Mouse (Mus musculus) cerebellum, postnatal 14 days (tissue): ENCODE results near the gene Asic2.

ENCODE experiments used
- DNase-seq, 2 experiments: peaks; one replicate each; pipeline ENCODE4 v3.0.0; 2021; ENCODE audit warnings: mixed read lengths in 2 of 2

Asic2 gene

DNA sequence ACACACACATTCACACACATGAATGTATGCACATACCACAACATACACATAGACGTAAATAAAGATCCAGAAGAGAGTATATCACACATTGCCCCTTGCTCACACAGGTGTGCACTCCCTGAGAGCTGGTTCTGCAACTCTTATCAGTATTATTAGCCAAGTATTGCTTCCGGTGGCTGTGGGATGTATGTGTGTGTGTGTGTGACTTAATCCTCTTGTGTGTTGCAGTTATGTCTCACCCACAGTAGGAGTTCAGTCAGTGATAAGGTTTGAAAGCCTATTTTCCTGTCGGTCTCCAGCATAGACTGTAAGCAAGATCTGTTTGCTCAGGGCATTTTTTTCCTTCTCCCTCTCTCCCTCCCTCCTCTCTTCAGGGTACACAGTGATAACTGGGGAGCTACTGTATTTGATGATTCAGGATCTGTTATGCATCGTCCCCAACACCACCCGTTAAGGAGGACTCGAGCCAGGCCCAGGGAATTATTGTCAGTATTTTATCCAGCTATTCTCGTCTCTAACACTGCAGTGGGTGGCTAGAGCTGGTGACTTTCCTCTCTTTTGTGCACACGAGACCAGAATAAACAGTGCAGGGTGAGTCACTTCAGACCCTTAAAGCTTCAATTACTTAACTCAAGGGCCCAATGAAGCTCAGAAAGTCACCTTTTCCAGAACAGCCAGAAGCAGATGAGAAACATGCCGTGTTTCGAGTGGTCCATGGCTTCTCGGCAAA, 888.0 kb downstream of the Asic2 start:
- DNase-seq, result no peak

DNA sequence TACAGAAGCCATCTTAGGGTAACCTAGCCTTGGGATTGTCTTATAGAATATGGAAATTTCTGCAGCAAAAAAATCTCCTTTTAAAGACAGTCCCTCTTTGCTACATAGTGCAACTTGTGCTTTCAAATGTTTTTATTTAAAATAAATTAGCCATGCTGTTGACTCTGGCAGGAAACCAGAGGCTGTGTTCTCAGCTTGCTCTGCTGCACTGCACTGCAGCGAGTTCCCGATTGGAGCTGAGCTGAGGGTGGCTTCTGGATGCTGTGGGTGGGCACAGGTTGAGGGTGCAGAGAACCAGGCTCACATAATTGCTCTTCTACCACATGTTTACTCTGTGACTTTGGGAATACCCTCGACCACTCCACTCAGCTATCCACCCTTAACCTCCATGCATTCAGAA, 889.0 kb downstream of the Asic2 start:
- no peak for DNase-seq

DNA sequence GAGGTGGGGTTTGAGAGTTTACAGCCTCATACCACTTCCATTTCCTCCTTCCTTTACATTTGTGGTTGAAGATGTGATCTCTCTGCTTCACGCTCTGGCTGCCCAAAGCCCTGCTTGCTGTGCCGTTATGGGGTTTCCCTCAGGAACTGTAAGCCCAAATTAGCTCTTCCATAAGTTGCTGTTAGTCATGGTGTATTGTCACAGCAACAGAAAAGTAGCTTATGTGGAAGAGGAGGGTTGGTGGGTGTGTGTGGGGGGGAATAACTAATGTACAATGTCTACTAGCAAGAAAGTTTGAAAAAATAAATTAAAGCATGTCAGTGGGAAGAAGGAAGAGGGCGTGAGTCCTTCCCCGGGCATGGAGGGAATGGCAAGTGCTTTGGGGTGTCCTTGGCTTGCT, 896.4 kb downstream of the Asic2 start:
- DNase-seq, result no peak

DNA sequence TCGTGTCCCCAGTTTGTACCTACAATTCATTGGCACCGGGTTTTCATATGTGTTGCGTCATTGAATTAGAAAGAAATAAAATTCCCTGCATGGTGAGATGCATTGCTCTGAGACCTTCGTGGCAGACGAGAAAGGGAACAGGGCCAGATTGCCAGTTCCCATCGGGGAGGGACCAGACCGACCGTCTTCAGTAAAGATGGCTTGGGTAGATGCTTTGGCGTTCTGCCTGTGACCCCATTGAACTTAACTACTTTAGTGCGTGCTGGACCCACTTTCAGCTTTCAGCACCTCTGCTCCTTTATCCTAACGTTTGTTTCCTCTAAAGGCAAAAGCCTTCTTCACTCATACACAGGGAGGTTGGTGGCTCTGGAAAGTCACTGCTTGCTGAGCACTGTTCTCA, 902.9 kb downstream of the Asic2 start:
- DNase-seq, result no peak

DNA sequence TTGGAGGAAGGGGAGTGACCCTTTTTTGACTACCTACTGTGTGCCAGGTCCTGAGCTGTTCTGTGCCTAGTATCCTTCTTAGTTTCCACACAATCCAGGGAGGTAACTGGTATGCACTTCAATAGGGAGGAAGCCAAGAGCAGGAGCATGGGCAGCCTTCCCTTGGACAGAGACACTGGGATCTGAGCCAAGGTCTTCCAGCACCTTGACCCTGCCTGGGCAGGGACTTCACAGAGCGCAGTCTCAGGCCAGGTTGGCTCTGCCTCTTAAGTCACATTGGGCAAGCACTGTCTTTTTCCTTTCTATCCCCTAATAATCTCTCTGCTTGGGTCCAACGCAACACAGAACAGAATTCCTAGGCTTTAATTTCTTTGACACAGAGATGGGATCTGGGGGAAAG, 904.3 kb downstream of the Asic2 start:
- DNase-seq, result no peak

DNA sequence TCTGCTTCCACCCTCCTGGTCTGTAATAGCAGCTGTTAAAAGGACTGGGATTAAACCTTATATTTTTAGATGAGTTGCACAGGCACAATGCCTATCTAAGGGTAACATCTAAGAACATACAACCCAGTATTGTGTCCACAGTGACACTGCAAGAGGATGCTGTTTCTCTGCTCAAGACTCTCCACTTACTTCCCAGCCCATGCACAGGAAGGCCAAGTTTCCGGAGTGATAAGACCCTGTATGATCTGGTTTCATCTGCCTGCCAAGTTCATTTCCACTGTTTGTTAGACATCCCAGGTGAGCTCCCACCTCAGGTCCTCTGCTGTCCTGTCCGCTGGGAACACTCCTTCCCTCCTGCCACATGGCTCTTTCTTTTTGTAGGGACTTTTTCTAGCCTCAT, 908.2 kb downstream of the Asic2 start:
- DNase-seq, result no peak

DNA sequence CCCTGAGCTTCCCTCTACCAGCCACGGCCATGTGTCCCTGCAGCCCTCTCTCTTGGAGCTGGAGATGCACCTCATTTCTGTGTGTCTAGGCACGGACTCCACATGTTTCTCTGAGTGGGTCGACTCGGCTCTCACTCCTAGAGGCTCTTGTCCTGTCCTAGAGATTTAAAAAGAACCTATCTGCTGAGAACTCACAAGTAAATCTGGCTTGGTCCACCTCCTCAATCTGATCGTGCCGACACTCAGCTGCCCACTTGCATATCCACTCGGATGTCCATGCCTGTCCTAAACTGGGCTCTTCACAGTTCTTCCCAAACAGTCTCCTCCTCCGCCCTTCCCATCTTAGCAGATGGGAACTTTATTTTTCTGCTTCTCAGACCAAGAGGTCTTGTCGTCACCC, 908.7 kb downstream of the Asic2 start:
- no peak for DNase-seq

DNA sequence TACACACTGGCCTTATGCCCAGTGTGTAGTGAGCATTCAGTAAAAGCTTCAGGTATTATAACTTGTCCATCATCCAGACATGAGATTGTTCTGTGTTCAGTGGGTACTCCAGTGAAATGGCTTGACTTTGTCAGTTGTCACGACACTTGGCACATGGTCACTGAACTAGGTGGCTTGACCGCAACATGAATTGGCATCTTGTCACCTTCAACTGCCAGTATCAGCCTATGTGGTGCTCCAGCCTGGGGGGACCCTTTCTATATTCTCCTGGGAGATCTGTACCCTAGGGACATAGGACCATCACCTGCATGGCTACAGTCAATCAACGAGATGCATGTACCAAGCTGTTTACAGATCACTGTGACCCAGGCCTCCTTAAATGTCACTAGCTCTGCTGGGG, 910.8 kb downstream of the Asic2 start:
- peak; percentile 47 to 66 for DNase-seq

DNA sequence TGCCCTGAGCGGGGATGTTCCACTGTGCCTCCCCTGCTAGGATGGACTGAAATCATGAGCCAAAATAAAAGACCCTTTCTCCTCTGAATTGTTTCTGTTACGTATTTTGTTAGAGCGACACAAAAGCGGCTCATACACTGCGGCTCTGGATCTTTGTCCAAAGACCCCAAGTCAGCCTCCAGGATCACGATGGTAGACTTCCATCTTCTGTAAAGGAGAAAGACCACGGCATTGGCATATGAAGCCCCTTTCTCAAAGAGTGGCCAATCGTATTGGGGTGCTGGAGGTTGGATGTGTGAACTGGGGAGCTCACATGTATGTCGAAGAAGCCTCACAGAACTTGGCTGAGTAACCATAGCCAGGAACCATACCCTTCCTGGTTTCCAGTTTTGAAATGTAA, 911.5 kb downstream of the Asic2 start:
- DNase-seq, result no peak

DNA sequence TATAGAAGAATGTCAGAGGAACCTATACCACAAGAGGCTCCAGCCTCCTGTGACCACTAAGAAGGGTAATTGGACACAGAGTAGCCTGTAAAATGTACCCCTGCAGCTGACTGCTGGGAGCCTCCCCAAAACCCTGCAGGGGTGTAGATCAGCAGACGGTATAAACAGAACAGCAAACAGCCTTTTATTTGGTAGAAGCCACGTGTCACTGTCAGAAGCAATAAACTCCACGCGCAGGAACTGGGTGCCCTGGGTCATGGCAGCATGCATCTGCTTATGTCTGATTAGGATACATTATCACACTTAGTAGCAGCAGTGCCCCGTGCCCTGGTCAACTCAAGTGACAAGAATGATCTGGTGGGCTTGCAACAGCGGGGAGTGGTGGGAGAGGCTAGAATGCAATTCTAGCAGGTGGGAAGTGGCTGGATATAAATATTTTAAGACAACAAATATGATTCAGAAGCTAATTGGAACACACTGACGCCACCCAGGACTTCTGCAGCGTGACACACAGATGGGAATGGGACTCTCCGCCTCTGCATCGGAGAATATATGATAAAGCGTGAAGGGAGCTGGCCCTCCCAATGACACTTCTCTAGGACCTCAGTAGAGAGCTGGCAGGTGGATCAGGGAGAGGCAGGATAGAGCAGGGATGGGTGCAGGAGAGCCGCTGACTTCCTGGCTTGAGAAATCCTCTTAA, 912.7 kb downstream of the Asic2 start:
- DNase-seq, result peak; percentile 31 to 52

DNA sequence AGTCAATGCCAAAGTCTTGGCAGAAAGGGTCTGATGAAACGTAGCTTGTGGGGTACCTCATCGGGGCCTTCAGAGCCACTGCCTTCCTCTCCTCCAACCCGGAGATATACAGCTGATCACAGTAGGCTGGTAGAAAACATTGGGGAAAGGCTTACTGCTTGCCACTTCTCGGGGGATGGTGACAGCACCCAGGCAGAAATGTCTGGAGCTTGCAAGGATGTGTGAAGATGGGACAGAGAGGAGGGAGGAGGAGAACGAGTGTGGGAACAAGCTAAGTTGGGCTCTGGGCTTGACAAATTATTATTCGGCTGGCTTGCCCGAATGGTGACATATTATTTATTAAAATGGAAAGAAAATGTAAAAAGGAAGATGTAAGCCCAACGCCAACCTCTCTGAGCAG, 914.4 kb downstream of the Asic2 start:
- no peak for DNase-seq

DNA sequence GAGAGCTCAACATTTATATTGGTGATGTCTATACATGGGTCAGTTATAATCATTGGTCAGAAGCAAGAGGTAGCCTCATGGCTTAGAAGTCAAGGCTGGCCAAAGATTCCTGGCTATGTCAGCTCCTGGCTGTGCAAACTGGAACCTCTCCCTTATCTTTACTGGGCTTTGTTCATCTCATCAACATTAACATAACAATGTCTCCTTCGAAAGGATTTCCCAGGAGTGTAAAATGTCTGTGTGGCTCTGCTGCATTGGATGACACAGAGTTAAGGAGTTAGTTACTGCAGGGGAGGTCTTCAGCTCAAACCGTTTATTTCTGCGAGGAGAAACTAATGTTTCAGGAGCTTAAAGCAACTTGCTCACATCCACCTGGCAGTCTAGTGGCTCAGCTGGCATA, 926.6 kb downstream of the Asic2 start:
- no peak for DNase-seq

DNA sequence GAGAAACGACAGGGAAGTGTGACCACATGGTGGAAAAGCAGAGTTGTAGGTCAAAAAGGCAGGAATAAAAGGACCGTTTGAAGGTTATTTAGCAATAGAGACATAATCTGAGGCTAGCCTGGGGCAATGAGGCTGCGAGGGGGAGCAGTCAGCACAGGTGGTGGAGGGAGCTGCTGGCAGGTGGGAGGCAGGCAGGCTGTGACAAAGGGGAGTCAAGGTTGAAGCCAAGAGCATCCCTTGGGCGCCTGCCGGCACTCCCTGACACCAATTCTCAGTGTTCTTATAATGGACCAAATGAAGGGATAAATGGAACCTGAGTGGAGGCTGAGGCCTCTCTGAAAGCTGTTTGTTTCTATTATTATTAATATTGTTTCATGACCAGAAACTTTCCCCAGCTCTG, 928.3 kb downstream of the Asic2 start:
- DNase-seq, result peak in 1 of 2 experiments; percentile 55

DNA sequence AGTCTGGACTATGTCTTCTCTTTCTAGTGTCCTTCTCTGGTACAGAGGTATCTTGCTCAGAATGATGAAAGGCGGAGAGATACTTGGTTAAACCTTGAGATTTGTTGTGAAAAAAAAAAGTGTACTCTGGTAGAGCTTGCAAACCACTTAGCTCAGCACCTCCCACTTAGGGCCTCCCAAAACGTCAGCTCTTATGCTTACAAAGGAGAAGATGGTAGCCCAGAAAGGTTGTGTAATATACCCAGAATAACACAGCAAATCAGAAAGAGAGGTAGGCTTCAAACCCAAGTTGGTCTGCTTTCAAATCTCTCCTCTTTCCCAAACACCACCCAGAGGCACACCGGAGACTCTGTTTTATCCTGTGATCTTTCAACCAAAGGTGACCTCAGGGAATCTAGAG, 936.1 kb downstream of the Asic2 start:
- DNase-seq, result no peak

DNA sequence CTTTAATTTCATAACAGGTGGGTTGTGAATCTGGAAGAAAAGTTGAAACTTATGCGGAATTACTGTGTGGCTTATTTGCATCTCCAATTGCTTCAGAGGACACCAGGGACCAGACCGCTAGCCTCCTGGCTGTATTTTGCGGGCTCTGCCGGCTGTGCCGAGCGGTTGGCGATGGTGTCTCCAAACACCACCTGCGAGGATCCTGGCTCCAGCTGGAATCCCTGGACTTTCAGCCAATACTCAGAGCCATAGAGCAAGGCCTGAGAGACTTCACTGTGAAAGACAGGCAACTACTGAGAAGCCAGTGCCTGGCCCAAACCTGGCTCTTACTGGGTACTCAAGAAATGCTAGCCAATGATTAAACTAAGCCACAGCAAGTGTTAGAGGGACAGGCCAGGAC, 953.5 kb downstream of the Asic2 start:
- DNase-seq, result peak; percentile 41 to 60

DNA sequence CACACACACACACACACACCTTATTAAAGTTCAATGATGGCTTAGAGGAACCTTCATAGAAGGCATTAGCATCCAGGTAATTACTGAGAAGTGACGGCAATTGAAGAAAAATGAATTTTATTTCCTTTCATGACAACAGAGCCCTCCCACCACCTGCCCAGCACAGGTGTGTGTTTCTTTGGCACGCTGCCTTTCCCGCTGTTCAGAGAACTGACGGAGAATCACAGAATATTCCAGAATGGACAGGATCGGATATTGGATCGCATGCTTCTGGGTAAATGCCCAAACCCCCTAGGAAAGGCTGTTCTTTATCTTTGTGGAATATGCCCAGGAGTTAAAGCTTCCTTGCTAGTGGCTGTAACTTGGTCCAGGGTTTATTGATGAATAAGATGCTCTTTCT, 954.8 kb downstream of the Asic2 start:
- DNase-seq, result peak; percentile 67 to 77

DNA sequence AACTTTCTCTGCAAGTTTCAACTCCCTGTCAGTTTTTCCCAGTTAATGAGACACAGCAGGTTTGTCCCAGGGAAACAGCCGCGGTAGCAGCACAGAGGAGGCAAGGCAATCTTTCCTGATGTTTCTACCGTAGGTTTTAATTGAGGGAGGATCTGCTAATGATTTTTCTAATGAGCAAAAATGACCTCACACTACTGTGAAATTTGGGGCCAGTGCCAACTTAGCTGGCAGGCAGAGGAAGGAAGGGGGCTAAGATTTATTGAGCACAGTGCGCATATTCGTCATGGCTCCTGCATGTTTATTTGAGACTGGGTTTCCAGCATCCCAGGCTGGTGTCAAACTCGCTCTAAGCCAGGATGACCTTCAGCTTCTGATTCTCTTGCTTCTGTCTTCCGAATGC, 957.5 kb downstream of the Asic2 start:
- peak; percentile 30 to 55 for DNase-seq

DNA sequence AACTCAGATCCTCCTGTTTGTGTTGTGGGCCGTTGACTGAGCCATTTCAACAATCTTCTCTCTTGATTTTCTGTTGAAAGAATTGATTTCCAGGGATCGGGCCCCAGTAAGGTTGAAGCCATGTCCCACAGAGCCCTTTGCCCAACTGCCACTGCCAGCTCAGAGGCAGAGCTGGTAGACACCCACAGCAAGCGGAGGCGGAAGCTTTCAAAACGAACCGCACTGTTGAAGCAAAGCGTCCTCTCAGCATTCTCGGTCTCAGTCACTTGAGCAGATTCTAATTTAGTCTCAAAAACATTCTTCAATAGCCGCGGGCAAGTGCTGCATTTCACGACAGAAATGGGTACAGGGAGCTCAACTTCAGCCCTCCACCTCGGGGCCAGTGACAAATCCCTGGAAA, 958.9 kb downstream of the Asic2 start:
- DNase-seq, result no peak

DNA sequence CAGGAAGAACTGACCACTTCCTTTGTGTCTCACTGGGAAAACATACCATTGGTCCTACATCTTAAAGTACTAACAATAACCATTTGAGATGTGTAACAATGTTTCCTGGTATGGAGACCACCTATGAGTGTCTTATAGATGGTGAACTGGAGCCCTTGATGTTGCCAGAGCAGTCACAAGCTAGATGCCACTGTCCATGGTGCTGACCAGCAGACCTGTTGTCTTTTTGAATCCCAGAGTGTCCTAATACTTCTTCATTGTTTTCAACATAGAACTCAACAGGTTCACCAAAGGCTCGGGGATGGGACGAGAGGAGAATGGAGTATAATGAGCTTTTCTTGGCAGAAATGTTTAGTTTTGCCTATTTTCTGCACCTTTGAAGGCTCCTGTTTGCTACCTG, 962.4 kb downstream of the Asic2 start:
- no peak for DNase-seq

DNA sequence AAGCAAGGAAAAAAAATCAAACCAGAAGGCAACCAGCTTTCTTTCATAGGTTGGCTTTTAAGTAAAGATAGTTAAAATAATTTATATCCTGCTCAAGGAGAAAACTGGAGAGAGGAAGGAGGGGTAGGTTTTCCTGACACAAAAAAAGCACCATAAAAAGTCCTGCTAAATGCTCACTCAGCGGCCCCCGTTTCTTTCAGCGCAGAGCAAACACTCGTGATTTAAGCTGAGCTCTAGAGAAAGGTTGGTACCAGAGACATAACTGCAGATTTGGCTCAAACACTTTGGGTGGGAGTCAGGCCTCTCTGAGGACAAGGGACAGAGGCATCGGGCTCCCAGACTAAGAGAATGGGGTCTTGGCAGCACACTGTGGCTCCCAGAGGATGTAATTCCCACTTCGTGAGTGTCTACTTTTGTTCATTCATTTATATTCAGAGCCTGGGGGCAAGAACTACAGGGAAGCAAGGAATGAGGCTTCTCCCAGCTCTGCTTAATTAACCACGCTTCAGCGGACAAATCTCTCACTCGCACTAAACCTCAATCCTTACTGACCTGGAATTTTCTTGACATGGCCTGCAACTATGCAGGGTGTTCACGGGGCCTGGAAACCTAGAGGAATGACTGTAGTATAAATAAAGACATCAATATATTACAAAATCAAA, 965.4 kb downstream of the Asic2 start:
- DNase-seq, result peak in 1 of 2 experiments; percentile 23

DNA sequence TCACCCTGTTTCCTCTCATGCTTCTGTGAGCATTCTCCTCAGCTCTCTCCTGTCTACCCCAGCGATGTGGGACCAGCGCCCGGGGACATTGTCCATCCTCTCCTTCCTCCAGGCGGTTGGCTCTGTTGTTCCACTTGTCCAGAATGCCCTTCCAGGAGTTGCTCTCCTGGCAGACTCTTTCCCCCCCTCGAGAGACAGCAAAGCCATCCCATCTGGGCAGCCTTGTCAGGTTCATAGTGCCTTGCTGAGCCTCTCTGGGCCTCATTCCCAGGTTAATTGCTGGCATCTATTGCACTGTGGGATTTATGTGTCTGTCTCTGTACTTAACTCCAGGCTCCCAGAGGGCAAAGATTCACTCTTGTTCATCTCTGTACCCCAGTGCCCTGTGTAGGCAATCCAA, 972.6 kb downstream of the Asic2 start:
- DNase-seq, result peak; percentile 46 to 65

DNA sequence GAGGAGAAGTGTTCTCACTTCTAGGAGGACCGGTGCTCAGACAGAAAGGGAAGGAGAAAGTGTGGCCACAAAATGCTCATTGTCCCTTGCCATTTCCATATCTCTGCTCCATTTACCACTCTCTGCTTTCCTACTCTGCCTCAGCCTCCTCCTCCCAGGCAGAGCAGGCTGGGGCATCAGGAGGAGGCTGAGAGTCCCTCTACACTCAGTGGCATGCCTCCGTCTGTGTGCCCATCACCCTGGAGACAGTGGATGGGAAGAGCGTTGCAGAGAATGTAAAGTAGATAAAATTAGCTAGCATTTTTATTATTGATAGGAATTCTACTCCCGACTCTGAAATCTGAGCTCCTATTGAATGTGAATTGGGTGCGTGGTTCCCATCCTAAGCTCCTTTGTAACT, 984.7 kb downstream of the Asic2 start:
- DNase-seq, result no peak

DNA sequence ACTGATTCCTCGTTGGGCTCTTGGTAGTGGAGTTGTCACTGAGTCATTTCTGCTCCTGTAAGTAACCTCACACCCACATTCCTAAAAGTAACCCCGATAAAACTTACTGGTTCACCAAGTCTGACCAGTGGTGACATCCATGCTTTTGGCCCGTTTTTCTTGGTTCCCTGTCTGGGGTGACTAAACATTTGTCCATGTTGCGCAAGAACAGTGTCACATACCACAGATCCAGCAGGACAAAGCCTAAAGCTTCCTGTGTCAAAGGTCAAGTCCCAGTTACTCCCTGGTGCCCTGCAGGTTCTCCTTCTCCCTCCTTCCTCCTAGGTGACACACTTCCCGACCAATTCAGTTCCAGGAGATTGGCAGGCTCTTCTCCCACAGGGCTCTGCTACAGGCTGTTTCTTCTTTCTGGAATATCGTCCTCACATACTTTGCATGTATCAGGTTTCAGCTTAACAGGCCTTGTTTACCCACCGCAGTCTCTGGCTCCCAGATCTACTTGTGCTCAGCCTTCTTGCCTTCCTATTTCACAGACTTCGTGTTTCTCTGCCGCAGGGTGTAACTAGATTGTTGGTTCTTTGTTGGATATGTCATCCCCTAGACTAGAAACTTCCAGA, 991.9 kb downstream of the Asic2 start:
- DNase-seq, result no peak

DNA sequence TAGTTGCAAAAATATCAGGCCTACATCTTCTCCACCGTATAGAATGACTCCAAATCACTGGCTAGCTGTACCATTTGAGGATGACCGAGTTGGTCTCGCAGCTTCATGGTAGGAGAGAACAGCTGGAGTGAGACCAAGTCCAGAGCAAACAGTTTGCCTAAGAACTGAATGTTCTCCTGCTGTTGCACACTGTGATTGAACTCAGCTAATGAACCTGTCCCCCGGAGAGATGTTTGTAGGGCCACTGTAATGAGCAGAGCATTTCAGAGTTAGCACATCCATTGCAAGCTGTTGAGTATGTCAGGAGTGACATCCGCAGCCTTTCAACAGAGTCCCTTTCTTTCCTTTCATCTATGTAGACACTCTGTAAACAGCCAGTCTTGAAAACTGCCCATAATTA, 993.6 kb downstream of the Asic2 start:
- no peak for DNase-seq
